Mouse (Mus musculus) embryonic fibroblast, embryonic 13.5 days (primary cell): ENCODE data around the gene Tbccd1.

Experiments
- CTCF ChIP-seq: IDR thresholded peaks from 2 replicates; pipeline ENCODE4 v1.5.1; 2011; ENCODE audit warnings: mild to moderate bottlenecking, control low read depth, low read length, moderate library complexity, borderline replicate concordance; ENCODE audit not compliant: insufficient read depth
- POLR2A ChIP-seq: IDR thresholded peaks from 2 replicates; pipeline ENCODE4 v1.6.1; 2011; ENCODE audit warnings: low read depth, mild to moderate bottlenecking, control low read depth, low read length, moderate library complexity

- no peak for TF ChIP-seq CTCF
- no peak for TF ChIP-seq POLR2A
Measured at GRCm38 (mm10) chr16:22766738-22767211, 90.7 kb downstream of the Tbccd1 start.
